Mouse (Mus musculus) CD4-positive helper T cell, adult 2 months (primary cell): ENCODE results near the gene Slc44a3.
"Not testable (repeated sequence)": the region's sequence is repeated elsewhere in the genome, so short reads cannot be mapped to it uniquely, and the experiment has no call there.

Experiments
- DNase-seq: peaks from one replicate; pipeline ENCODE4 v3.0.0-alpha.2; 2012; ENCODE audit warnings: low read depth, missing footprints, low spot score

The Slc44a3 gene

DNA sequence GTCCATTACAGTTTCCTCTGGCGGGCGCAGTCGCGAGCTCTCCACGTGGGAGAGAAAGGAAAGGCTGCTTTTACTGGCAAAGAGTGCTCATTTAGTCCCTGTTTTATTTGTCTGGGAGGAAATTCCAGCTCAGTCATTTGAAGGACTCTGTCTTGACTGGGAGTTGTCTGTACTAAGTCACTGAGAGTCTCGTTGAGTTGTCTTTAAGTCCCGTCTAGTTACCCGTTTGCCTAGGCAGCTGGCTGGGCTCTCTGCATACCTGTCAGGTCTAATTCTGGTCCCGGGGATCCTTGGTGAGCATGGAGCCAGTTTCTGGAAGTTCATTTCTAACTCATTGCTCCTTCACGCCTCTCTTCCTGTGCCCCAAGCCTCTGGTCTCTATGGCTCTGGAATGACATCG lies 20.5 kb upstream of the Slc44a3 start:
- no peak for DNase-seq

- peak; percentile 37 for DNase-seq
Measured at GRCm38 (mm10) chr3:121550370-121550769, 18.2 kb upstream of the Slc44a3 start.

DNA sequence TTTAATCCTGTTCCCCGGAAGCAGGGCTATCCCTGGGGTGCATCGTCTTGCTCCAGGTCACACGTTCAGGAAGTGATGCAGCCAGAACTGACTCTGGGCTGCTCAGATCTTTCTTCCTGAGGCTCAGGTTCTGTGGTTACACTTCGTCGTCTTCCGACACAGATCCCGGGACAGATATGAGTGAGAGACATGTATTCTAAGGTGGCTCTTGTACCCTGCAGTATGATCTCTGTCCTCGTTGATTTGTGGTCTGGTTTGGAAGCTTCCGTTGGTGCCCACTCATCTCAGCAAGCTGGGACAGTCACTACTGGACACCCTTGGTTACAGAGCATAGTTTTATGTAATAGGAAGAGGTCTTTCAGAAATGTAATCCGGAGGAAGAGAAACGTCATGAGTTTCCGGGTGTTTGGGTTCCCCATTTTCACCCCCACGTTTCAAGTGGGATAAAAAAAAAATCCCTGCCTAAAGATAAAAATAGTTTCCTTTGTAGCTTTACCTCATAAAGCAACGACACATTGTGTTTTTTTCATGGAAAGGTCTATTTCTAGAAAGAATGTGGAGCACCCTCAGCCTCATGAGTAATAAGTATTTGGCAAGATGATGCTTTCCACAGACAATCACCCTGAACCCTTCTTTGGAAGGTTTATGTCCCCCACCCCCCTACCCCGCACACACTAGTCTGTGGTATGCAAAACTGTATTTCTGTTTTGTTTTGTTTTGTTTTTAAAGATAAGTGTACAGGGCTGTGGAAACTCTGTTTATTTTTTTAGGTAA lies 15.8 kb upstream of the Slc44a3 start:
- DNase-seq, result peak; percentile 79

DNA sequence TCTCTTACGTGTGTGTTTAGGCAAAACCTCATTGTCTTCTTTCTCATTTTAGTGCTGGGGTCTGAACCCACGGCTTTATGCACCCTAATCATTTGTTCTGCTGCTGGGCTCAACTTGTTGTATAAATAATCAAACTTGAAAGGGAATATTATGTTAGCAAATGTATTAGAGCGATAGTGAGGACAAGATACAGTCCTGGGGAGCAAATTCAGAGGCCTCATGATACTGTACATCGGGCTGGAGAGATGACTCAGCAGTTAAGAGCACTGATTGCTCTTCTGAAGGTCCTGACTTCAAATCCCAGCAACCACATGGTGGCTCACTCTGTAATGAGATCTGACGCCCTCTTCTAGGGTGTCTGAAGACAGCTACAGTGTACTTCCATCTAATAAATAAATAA lies 8.4 kb upstream of the Slc44a3 start:
- DNase-seq, result no peak

DNA sequence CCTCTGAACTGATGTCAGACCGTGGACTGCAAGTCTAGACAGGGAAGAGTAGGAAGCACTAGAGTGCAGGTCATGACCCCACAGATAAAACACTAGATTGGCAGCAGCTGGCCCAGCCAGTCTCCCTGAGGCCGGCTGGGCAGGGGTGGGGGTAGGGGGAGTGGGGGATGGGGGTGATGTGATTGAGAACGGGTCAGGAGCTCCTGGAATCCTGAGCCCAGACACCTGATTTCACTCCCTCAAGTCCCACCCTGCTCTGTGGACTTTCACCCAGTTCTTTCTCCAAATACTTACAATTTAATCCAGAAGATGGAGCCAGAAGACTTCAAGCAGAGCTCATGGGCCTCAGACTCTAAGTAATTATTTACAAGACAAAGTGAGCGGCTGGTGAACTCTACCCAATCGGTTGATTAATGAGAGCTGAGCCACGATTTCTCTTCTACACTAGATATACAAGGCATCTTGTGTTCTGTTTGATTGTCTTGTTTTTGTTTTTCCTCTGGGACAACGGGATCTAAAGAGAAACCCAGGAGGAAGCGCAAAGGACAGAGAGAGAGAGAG lies 7.7 kb upstream of the Slc44a3 start:
- no peak for DNase-seq

- DNase-seq, result not testable (repeated sequence)
Measured at GRCm38 (mm10) chr3:121538847-121539246, 6.6 kb upstream of the Slc44a3 start.

GRCm38 (mm10) chr3:121537996-121538395 lies 5.8 kb upstream of the Slc44a3 start:
- no peak for DNase-seq

GRCm38 (mm10) chr3:121536803-121537202 lies 4.6 kb upstream of the Slc44a3 start:
- no peak for DNase-seq

DNA sequence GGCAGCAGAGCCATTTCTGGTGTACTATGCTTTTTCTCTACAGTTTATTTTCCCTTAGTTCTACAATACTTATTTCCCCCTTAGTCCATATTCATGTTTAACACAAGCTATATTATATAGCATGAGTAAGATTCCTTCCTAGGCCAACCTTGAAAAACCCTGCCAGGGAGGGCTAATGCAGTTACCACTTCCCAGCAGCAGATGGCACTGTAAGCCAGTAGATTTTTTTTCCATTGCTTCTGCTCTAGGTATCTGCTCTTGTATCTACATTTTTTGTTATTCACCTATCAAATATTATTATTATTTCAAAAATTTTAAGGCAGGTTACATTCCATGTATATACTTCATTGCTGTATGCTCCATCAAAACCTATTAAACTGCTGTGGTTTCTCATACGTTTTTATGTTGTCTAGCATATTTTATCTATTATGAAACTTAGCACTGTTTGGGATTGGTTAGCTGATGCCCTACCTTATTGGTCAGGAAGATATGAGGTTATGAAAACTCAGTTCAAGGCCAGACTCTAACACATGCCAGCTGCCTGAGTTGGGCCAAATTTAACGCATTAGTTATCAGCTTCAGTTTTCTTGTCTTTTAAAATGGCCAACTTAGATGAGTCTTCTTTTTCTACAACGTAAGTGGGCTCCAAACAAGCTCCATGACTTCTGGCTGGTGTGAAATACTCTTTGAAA lies 3.8 kb upstream of the Slc44a3 start:
- DNase-seq, result peak; percentile 22

DNA sequence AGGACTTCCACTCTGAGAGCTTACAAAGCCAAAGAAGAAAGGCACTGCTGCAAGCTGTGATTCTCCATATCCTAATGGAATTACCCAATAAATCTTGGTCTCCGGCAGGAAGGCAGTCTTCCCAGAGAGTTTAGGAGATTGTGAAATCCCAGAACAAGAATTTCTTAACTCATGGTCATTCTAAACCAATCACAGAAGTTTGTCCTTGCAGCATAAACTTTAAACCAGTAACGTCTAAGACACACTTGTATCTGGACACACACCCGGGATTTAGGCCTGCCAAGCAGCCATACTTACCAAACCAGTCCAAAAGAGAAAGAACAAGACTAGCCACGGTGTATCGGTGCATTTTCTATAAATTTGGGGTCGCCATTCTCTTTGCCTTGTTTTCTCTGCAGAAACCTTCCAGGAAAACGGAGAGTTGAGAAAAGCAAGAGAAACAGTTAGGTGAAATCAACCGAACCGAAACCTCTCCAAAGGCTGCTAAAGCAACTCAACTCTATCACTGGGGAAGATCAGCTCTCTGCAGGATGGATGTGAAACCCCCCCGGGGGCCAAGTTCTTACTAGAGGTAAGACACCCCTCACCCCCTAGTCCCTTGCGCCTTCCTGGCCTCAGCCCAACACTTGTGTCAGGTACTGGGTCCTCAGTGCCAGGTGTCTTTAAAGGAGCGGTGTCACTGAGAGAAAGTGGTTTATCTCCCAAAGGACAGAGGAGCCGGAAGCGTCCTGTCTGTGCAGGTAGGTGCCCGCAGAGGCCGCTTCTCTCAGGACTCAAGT lies 645 bp downstream of the Slc44a3 start:
- no peak for DNase-seq

DNA sequence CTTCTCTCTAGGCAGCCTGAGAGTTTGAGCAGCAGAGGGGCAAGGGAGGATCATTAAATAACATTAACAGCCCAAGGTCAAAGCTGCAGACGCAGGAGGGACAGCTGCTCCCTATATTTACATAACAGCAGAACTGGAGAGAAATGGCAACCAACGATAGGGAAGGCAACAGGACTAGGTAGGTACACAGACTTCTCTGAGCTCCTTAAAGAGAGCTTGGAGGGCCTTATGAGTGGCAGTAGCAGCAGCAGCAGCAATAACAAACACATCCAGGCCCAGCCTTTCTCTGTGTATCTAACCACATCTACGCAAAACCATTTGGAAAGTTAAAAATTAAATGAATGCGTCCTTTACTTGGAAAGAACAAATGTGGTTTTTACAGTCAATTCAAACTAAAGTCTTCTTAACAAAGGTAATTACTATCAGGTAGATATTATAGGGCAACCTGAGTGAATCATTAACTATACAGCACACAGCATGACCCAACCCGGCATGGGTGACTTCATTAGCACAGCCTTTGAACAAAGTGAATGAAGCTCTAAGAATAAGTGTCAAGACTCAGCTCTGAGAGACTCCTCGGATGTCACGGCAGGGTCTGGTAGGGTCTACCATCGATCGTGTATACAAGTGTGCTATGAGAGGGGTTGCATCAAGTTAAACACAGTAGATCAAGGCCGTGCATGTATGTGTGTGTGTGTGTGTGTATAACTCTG lies 1.5 kb downstream of the Slc44a3 start:
- DNase-seq, result no peak

DNA sequence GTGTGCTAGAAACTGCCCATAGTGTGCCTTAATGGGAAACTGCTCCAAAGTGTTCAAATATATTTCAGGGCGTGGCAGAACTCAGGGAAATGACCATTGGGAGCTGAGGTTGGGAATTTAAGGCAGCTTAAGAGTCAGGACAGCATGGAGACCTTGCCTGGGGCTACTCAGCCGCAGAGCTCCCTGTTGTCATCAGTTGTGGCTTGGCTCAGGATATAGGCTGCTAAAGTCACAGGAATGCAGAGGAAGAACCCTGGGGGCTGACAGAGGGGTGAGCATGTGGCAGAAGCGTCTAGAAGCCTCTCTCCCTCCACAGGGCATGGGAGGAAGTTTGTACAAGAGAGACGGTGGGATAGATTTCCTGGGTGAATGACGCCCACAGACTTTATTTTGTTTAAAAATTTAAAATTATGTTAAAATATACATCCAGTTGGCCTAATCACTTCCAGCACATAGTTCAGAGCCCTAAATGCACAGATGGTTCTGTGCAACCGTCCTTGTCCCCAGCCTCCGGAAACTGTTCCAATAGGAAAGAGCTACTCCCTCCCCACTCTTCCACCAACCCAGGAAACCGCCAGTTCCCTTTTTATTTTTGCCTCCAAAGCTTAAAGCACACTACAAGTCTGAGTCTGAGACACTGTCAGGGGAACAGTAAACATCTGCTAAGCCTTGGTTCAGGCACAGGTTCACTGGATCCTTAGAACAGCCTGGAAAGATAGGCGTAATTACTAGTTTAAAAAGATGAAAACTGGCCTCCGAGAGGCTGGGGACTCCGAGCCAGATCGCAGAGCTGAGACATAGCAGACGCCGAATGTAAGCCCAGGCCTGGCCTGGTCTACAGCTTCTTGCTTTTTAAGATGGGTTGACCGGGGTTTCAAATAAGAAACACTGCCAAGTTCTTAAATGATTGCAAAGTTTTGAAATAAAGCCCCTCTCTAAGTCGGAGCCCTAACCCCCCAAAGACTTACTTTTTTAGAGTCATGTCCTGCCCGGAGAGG lies 5.8 kb downstream of the Slc44a3 start:
- no peak for DNase-seq

- no peak for DNase-seq
Measured at GRCm38 (mm10) chr3:121521633-121522125, 10.5 kb downstream of the Slc44a3 start.

DNA sequence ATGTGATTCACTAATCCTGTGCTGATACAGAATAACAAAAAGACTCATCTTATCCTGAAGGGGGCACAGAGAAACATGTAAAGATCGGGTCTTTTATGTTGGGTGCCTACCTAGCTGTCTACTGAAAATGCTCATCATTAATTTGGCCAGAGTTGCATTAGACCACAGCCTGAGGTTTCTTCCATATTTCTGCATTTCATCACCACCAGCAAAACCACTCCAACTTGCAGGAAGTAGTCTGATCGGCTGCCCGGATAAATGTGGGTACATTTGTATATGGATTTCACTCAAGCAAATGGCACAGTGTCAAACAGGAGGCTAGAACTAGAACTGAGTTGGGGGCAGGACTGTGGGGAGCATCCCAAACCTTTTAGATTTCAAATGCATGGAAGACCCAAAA lies 11.1 kb downstream of the Slc44a3 start:
- no peak for DNase-seq

GRCm38 (mm10) chr3:121517030-121517429 lies 15.2 kb downstream of the Slc44a3 start:
- DNase-seq, result no peak

DNA sequence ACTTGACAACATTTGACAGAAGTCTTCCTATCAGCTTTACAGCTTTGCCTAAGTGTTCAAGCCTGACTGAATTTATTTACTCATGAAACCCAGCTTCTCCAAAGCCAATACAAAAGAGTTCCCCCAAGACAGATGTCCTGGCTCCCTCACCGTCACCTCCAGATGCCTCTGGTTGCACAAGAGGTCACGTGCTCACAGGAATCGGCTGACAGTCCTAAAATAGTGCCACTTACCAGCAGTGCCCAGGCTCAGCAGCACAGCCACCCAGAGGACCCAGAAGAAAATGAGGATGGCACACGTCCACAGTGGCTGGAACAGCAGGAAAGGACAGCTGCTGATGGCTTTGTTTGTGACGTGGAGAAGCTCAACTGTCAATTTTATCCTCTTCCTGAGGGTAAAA lies 23.1 kb downstream of the Slc44a3 start:
- no peak for DNase-seq

GRCm38 (mm10) chr3:121507678-121508077 lies 24.5 kb downstream of the Slc44a3 start:
- no peak for DNase-seq

- no peak for DNase-seq
Measured at GRCm38 (mm10) chr3:121506756-121507155, 25.4 kb downstream of the Slc44a3 start.

- no peak for DNase-seq
Measured at GRCm38 (mm10) chr3:121506175-121506574, 26.0 kb downstream of the Slc44a3 start.

GRCm38 (mm10) chr3:121504927-121505487 lies 27.2 kb downstream of the Slc44a3 start:
- DNase-seq, result no peak
